Mouse (Mus musculus): Measurements from ENCODE around the gene Zfp410.

GRCm38 (mm10) chr12:84267264-84267663 lies 49.4 kb upstream of the Zfp410 start:
- TF ChIP-seq CTCF (IDR thresholded peaks at IDR 0.05; ENCODE audit: borderline replicate concordance, extremely low read depth, insufficient read depth, insufficient read length): no peak
- no peak for TF ChIP-seq POLR2A (IDR thresholded peaks at IDR 0.05; ENCODE audit: borderline replicate concordance, extremely low read depth, insufficient read depth, insufficient read length, poor library complexity, severe bottlenecking)

All from brain, embryonic 14.5 days (tissue).